Mouse (Mus musculus) C2C12 (cell line): ENCODE results near the gene Atrn. TPM values are rescaled to one million over a fixed set of nuclear protein-coding genes. Genes with fewer than 3 reads are reported as not detected.
"Not testable (repeated sequence)": the region's sequence is repeated elsewhere in the genome, so short reads cannot be mapped to it uniquely, and the experiment has no call there.

ENCODE experiments used
- H3K27me3 ChIP-seq: one replicate; pipeline ENCODE4 v1.6.1; 2011; ENCODE audit not compliant: control insufficient read depth, insufficient read depth, insufficient read length
- H3K36me3 ChIP-seq: one replicate; pipeline ENCODE4 v1.6.1; 2011; ENCODE audit not compliant: control insufficient read depth, insufficient read depth
- H3K4me3 ChIP-seq: one replicate; pipeline ENCODE4 v1.5.1; 2011; ENCODE audit warnings: mild to moderate bottlenecking, control low read depth; ENCODE audit not compliant: poor library complexity, insufficient read depth, severe bottlenecking
- H3K79me2 ChIP-seq: one replicate; pipeline ENCODE4 v1.6.1; 2011; ENCODE audit not compliant: control insufficient read depth, insufficient read depth
- H3K79me3 ChIP-seq: one replicate; pipeline ENCODE4 v1.6.1; 2011; ENCODE audit warnings: low read depth, control low read depth
- H3ac ChIP-seq: one replicate; pipeline ENCODE3; 2011; ENCODE audit warnings: low read depth; ENCODE audit not compliant: control insufficient read depth, insufficient read length
- CEBPB ChIP-seq: IDR thresholded peaks from one replicate; pipeline ENCODE4 v1.6.1; 2011; ENCODE audit warnings: low read depth, mild to moderate bottlenecking, control low read depth, moderate library complexity
- CTCF ChIP-seq: IDR thresholded peaks from one replicate; pipeline ENCODE4 v1.5.1; 2011; ENCODE audit not compliant: control insufficient read depth, insufficient read depth, insufficient read length
- FOSL1 ChIP-seq: IDR thresholded peaks from one replicate; pipeline ENCODE4 v1.8.0; 2011; ENCODE audit warnings: mild to moderate bottlenecking, low read length; ENCODE audit not compliant: poor library complexity, insufficient read depth, severe bottlenecking
- MAX ChIP-seq: IDR thresholded peaks from one replicate; pipeline ENCODE4 v1.6.1; 2011; ENCODE audit warnings: mild to moderate bottlenecking, control low read depth
- MYOD1 ChIP-seq: IDR thresholded peaks from one replicate; pipeline ENCODE4 v1.6.1; 2011; ENCODE audit warnings: low read depth; ENCODE audit not compliant: control insufficient read depth, insufficient read length
- MYOG ChIP-seq: IDR thresholded peaks from one replicate; pipeline ENCODE4 v1.6.1; 2011; ENCODE audit not compliant: control insufficient read depth, insufficient read length; ENCODE audit errors: extremely low read depth
- USF1 ChIP-seq: IDR thresholded peaks from one replicate; pipeline ENCODE4 v1.6.1; 2011; ENCODE audit warnings: low read depth, mild to moderate bottlenecking, control low read depth, moderate library complexity
- polyA plus RNA-seq: library from polyadenylated mRNA; unstranded; fragments of >200 nt; fragmentation: generic; extraction: Trizol; gene quantifications from one replicate; pipeline ENCODE4 v1.2.1, GENCODE M21; 2012; ENCODE audit warnings: missing spikeins

The Atrn gene
- polyA plus RNA-seq, 1 experiment: 5.6 TPM

DNA sequence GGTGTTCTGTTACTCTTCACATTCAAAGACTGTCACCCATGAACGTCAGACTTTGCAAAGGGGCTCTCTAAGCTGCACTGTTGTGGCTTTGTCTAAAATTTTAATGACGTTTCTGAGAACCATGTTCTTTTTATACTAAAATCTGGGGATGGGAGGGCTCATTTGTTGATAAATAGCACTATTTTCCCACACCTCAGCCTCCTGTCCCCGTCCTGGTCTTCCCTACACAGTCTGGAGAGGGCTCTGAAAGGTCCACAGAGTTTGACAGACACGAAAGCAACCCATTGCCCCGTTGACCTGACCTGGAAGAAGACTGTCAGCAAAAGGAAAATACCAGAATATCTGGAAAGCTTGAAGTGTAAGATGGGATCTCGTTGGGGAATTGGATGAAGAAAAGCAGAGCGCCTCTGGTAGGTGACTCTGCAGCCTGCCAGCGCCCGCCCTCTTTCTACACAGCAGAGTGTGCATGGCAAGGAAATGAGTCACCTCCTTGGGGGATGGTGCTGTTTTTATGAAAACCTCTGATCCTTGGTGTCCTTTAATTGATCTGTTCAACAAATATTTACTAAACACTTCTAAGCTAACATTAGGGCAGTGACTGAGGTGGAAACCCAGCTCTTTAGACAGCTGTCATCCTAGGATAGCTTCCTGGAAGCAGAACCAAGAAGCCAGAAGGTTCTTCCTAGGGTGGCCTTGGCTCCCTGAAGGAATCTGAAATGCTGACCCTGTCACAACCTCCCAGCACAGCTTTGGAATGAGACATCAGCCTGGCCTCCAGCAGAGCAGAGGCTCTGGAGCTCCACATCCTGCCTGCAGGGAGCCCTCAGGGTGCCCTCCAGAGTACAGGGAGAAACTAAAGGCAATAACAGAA lies 123.0 kb downstream of the Atrn start:
- Histone ChIP-seq H3K79me3 (no peaks in the 10 kb centered on the region), H3ac (peak overlapping the region; percentile 45), H3K36me3 (peaks cover 13% of the 10 kb centered on the region), H3K27me3 (no peaks in the 10 kb centered on the region), H3K79me2 (no peaks in the 10 kb centered on the region), H3K4me3 (no peak overlapping the region)
- TF ChIP-seq FOSL1 (peak; percentile 37), MYOD1 (no peak), MYOG (no peak)

DNA sequence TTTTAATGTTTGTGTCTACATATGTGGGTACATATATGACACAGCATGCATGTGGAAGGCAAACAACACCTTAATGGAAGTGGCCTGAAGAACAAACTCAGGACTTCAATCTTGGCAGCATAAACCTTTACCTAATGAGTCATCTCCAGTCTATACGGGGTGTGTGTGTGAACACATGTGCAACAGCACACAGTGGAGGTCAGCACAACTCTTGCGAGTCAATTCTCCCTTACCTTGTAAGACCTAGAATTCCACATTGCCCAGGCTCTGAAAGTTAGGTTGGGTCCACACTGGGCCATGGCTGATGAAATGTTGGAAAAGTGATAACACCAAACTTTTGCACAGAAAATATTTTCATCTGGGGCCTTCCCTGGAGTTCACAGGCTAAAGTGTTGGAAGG lies 124.3 kb downstream of the Atrn start:
- peaks cover 13% of the 10 kb centered on the region for H3K36me3 ChIP-seq
- H3K4me3 ChIP-seq: no peak overlapping the region
- no peak overlapping the region for H3ac ChIP-seq

DNA sequence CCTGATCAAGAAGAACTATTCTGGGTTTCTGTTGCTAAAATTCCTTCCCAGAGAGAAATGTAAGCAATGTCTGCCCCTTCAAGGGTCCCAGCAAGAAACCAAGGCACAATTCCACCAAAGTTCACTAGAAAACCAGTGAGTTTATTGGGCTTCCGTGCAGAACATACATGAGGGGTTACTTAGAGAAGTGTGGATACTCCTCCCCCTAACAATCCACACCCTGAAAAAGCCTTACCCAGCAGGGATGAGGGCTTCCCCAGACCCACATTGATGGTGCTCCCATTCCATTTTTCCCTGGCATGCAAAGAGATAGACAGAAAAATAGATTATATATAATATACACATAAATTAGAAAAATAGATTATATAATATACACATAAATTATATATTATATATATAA lies 124.7 kb downstream of the Atrn start:
- H3K79me2 ChIP-seq: no peaks in the 10 kb centered on the region
- TF ChIP-seq CEBPB: no peak
- TF ChIP-seq CTCF: no peak
- TF ChIP-seq MYOG: no peak
- TF ChIP-seq FOSL1: no peak
- TF ChIP-seq USF1: no peak
- no peak for TF ChIP-seq MAX
- no peak for TF ChIP-seq MYOD1
- no peaks in the 10 kb centered on the region for H3K27me3 ChIP-seq
- H3K79me3 ChIP-seq: no peaks in the 10 kb centered on the region
- peaks cover 13% of the 10 kb centered on the region for H3K36me3 ChIP-seq
- no peak overlapping the region for H3ac ChIP-seq
- H3K4me3 ChIP-seq: no peak overlapping the region

More for the DNA sequence above, 124.3 kb downstream of the Atrn start:
- no peaks in the 10 kb centered on the region for H3K79me3 ChIP-seq
- TF ChIP-seq MAX (no peak), USF1 (no peak), FOSL1 (no peak), CTCF (no peak), CEBPB (no peak), MYOD1 (no peak)
- H3K79me2 ChIP-seq: no peaks in the 10 kb centered on the region
- no peaks in the 10 kb centered on the region for H3K27me3 ChIP-seq

GRCm38 (mm10) chr2:131031406-131031805 lies 125.1 kb downstream of the Atrn start:
- not testable (repeated sequence) for H3K79me3 ChIP-seq, H3K27me3 ChIP-seq, H3ac ChIP-seq, H3K79me2 ChIP-seq, H3K4me3 ChIP-seq, H3K36me3 ChIP-seq

- Histone ChIP-seq H3K27me3 (peaks cover 7% of the 10 kb centered on the region), H3K36me3 (no peaks in the 10 kb centered on the region), H3K79me2 (no peaks in the 10 kb centered on the region), H3K4me3 (no peak overlapping the region), H3ac (no peak overlapping the region), H3K79me3 (no peaks in the 10 kb centered on the region)
- TF ChIP-seq CEBPB (no peak), CTCF (no peak), USF1 (no peak), MYOD1 (peak; percentile 64)
Measured at GRCm38 (mm10) chr2:131036343-131036742, 130.0 kb downstream of the Atrn start.

GRCm38 (mm10) chr2:131036757-131037156 lies 130.5 kb downstream of the Atrn start:
- no peaks in the 10 kb centered on the region for H3K36me3 ChIP-seq
- no peak overlapping the region for H3ac ChIP-seq
- TF ChIP-seq CTCF (no peak), CEBPB (peak; percentile 27), MYOD1 (no peak), FOSL1 (no peak), MAX (no peak), MYOG (no peak), USF1 (no peak)
- H3K27me3 ChIP-seq: peaks cover 11% of the 10 kb centered on the region
- no peak overlapping the region for H3K4me3 ChIP-seq
- no peaks in the 10 kb centered on the region for H3K79me2 ChIP-seq
- no peaks in the 10 kb centered on the region for H3K79me3 ChIP-seq
